Mouse (Mus musculus) spleen, embryonic (tissue): ENCODE measurements around the gene Gm6657.

Source experiments
- CTCF ChIA-PET: fragments of 350-600 bp; sonication (Branson Sonifier 250); formaldehyde crosslinking; loops from one replicate; lab custom pipeline; 2022; lab: Charles Lee

Gm6657 gene

GRCm38 (mm10) chr12:78193942-78194341 lies at the start of gene Gm6657:
Gene Gm6657, plus strand, starts transcription at chr12:78194242.
- CTCF ChIA-PET = no interaction called here

GRCm38 (mm10) chr12:78153308-78154002 lies 40.6 kb upstream of the Gm6657 start:
- CTCF ChIA-PET = no interaction called here

- CTCF ChIA-PET = no interaction called here
Measured at GRCm38 (mm10) chr12:78170178-78170577, 23.9 kb upstream of the Gm6657 start.

- CTCF ChIA-PET = no interaction called here
Measured at GRCm38 (mm10) chr12:78173945-78174344, 20.1 kb upstream of the Gm6657 start.

GRCm38 (mm10) chr12:78174671-78175070 lies 19.4 kb upstream of the Gm6657 start:
- CTCF ChIA-PET = no interaction called here

GRCm38 (mm10) chr12:78181452-78181851 lies 12.6 kb upstream of the Gm6657 start:
- CTCF ChIA-PET = no interaction called here

GRCm38 (mm10) chr12:78195368-78195767 lies 1.3 kb downstream of the Gm6657 start:
- CTCF ChIA-PET = no interaction called here

- CTCF ChIA-PET = no interaction called here
Measured at GRCm38 (mm10) chr12:78203646-78204045, 9.6 kb downstream of the Gm6657 start.

- CTCF ChIA-PET = interaction anchor here (0.5 kb wide), 1 partner anchor 29 kb away, joined by 8 read pairs; no protein-coding TSS in a partner anchor
Measured at GRCm38 (mm10) chr12:78205915-78206570, 12.0 kb downstream of the Gm6657 start.

- CTCF ChIA-PET = interaction anchor here (0.6 kb wide), 1 partner anchor 10 kb away, joined by 3 read pairs; no protein-coding TSS in a partner anchor
Measured at GRCm38 (mm10) chr12:78206571-78206960, 12.5 kb downstream of the Gm6657 start.

- CTCF ChIA-PET = no interaction called here
Measured at GRCm38 (mm10) chr12:78209856-78210255, 15.8 kb downstream of the Gm6657 start.

GRCm38 (mm10) chr12:78215490-78215889 lies 21.4 kb downstream of the Gm6657 start:
- CTCF ChIA-PET = no interaction called here

GRCm38 (mm10) chr12:78219191-78219825 lies 25.3 kb downstream of the Gm6657 start:
- CTCF ChIA-PET = no interaction called here

- CTCF ChIA-PET = no interaction called here
Measured at GRCm38 (mm10) chr12:78225707-78226518, 31.9 kb downstream of the Gm6657 start, which contains the start of gene Gphn. Gene Gphn, plus strand, starts transcription at chr12:78226379.

- CTCF ChIA-PET = no interaction called here
Measured at GRCm38 (mm10) chr12:78226519-78226875, 32.5 kb downstream of the Gm6657 start.

- CTCF ChIA-PET = no interaction called here
Measured at GRCm38 (mm10) chr12:78227021-78227932, 33.2 kb downstream of the Gm6657 start.

- CTCF ChIA-PET = no interaction called here
Measured at GRCm38 (mm10) chr12:78228139-78228538, 34.1 kb downstream of the Gm6657 start.

GRCm38 (mm10) chr12:78232560-78232959 lies 38.5 kb downstream of the Gm6657 start:
- CTCF ChIA-PET = no interaction called here

GRCm38 (mm10) chr12:78248366-78248765 lies 54.3 kb downstream of the Gm6657 start:
- CTCF ChIA-PET = no interaction called here

GRCm38 (mm10) chr12:78249151-78249550 lies 55.1 kb downstream of the Gm6657 start:
- CTCF ChIA-PET = no interaction called here
